Comparison of ENCODE assay signal across 14 mouse cellular contexts in genomic region chr7:25721776-25722175, GRCm38 (mm10). TPM values are rescaled to one million over a fixed set of nuclear protein-coding genes. Genes with fewer than 3 reads are reported as not detected.
DNase-seq lines count a peak whose midpoint lies in the region; ATAC-seq and TF ChIP-seq lines count a peak whose summit lies in the region.
"Not testable (repeated sequence)": the region's sequence is repeated elsewhere in the genome, so short reads cannot be mapped to it uniquely, and the experiment has no call there.
"Had no signal": no experiment of that assay in that cellular context is flagged by ENCODE, and none has a peak within 500 bp of the region (broad histone marks: within the 10 kb centered on the region; RNA-seq: fewer than 3 reads in every experiment).

No protein-coding gene starts in this region.

- not testable (repeated sequence) for TF ChIP-seq POLR2A in MEL (IDR thresholded peaks at IDR 0.05; ENCODE audit: control insufficient read depth in 1 of 2, insufficient read depth in 1 of 2, low read depth in 1 of 2, low read length in 2 of 2, poor library complexity in 1 of 2)

- ATAC-seq in heart, embryonic 11.5 days (replicated peaks; ENCODE audit: insufficient number of reproducible peaks, low FRiP score, low TSS enrichment); heart, embryonic 15.5 days (replicated peaks; ENCODE audit: insufficient number of reproducible peaks, insufficient read depth, low FRiP score, low read depth); liver, postnatal 0 days: not testable (repeated sequence)
- ATAC-seq in liver, embryonic 13.5 days (ENCODE audit: low read depth): peak; percentile 47

- H3K4me1 ChIP-seq in MEL (ENCODE audit: control insufficient read depth in 1 of 2, insufficient read depth in 2 of 2, low read length in 2 of 2): peaks cover 3 to 19% of the 10 kb centered on the region in 2 experiments; a peak in 3 of 4 replicates
- H3K4me1 ChIP-seq in heart, embryonic 11.5 days (ENCODE audit: control insufficient read depth, insufficient read depth, low read length): peaks cover 13% of the 10 kb centered on the region
- H3K4me1 ChIP-seq in heart, embryonic 15.5 days (replicated peaks): peaks cover 18% of the 10 kb centered on the region
- H3K4me1 ChIP-seq in liver, embryonic 13.5 days (replicated peaks): peaks cover 56% of the 10 kb centered on the region
- H3K4me1 ChIP-seq in liver, postnatal 0 days (ENCODE audit: insufficient read depth): peaks cover 14% of the 10 kb centered on the region

- not testable (repeated sequence) for H3K9ac ChIP-seq in MEL (ENCODE audit: control insufficient read depth, low read depth, low read length, poor library complexity, severe bottlenecking); heart, embryonic 11.5 days (ENCODE audit: low read depth, low read length); heart, embryonic 15.5 days; liver, postnatal 0 days (replicated peaks)
- H3K9ac ChIP-seq in liver, embryonic 13.5 days: peak overlapping the region; percentile 45

- H3K9me3 ChIP-seq in MEL (replicated peaks; ENCODE audit: insufficient read depth, low read length); heart, embryonic 11.5 days (replicated peaks; ENCODE audit: control insufficient read depth, low read length); heart, embryonic 15.5 days (replicated peaks); liver, embryonic 13.5 days (replicated peaks); liver, postnatal 0 days (ENCODE audit: low read length): not testable (repeated sequence)

- not testable (repeated sequence) for H3K27me3 ChIP-seq in MEL (ENCODE audit: control insufficient read depth in 1 of 2, insufficient read depth in 2 of 2, low read length in 2 of 2); heart, embryonic 11.5 days (ENCODE audit: control insufficient read depth, insufficient read depth, low read length); heart, embryonic 15.5 days; liver, embryonic 13.5 days; liver, postnatal 0 days (ENCODE audit: insufficient read depth, low read length)

- peak overlapping the region; percentile 40 for H3K27ac ChIP-seq in MEL (ENCODE audit: control insufficient read depth, low read depth, low read length)
- H3K27ac ChIP-seq in heart, embryonic 11.5 days (ENCODE audit: low read depth, low read length): peak overlapping the region; percentile 18; the same call in 1 of the 2 replicates
- peak overlapping the region; percentile 3; the same call in 1 of the 2 replicates for H3K27ac ChIP-seq in heart, embryonic 15.5 days
- H3K27ac ChIP-seq in liver, embryonic 13.5 days: peak overlapping the region; percentile 80
- peak overlapping the region; percentile 14; the same call in 1 of the 2 replicates for H3K27ac ChIP-seq in liver, postnatal 0 days (ENCODE audit: low read depth)

- not testable (repeated sequence) for TF ChIP-seq RAD21 in MEL (IDR thresholded peaks at IDR 0.05; ENCODE audit: low read depth, low read length)

- not testable (repeated sequence) for H3K79me2 ChIP-seq in MEL (ENCODE audit: control insufficient read depth, insufficient read depth, low read length, poor library complexity)

- not testable (repeated sequence) for TF ChIP-seq CTCF in MEL (IDR thresholded peaks at IDR 0.05 in 2 of 3, conservative IDR thresholded peaks at IDR 0.05 in 1 of 3; ENCODE audit: control insufficient read depth in 1 of 3, insufficient read depth in 1 of 3, low read depth in 2 of 3, low read length in 3 of 3, poor library complexity in 1 of 3, severe bottlenecking in 1 of 3); liver, postnatal 0 days (IDR thresholded peaks at IDR 0.05; ENCODE audit: low read depth)

- not testable (repeated sequence) for H3K4me2 ChIP-seq in heart, embryonic 11.5 days; heart, embryonic 15.5 days; liver, postnatal 0 days (ENCODE audit: low read depth, low read length)
- H3K4me2 ChIP-seq in liver, embryonic 13.5 days: peak overlapping the region; percentile 33

- TF ChIP-seq EP300 in MEL (IDR thresholded peaks at IDR 0.05; ENCODE audit: low read depth in 1 of 2, low read length in 2 of 2); liver, postnatal 0 days (IDR thresholded peaks at IDR 0.05; ENCODE audit: low read depth): not testable (repeated sequence)

- peak; percentile 75 for DNase-seq in MEL (ENCODE audit: low read depth, low spot score)
- DNase-seq in ZHBTc4 (ENCODE audit: low read depth, low spot score): peak; percentile 46
- peak; percentile 48 for DNase-seq in liver
- DNase-seq in liver, embryonic 13.5 days; liver, postnatal 0 days: not testable (repeated sequence)
- peak; percentile 42 for DNase-seq in testis, postnatal 10 days (ENCODE audit: low spot score)

- peaks cover 20 to 26% of the 10 kb centered on the region in 2 experiments for H3K36me3 ChIP-seq in MEL (ENCODE audit: control insufficient read depth in 1 of 2, insufficient read depth in 2 of 2, low read length in 2 of 2)
- H3K36me3 ChIP-seq in heart, embryonic 11.5 days (ENCODE audit: control insufficient read depth, insufficient read depth, low read length): peaks cover 44% of the 10 kb centered on the region
- peaks cover 56% of the 10 kb centered on the region for H3K36me3 ChIP-seq in heart, embryonic 15.5 days
- H3K36me3 ChIP-seq in liver, embryonic 13.5 days: peaks cover 70% of the 10 kb centered on the region
- peaks cover 60% of the 10 kb centered on the region for H3K36me3 ChIP-seq in liver, postnatal 0 days (replicated peaks; ENCODE audit: insufficient read depth, low read length)

- H3K4me3 ChIP-seq in MEL (ENCODE audit: control insufficient read depth in 1 of 2, insufficient read depth in 1 of 2, low read depth in 2 of 2, low read length in 2 of 2); heart, embryonic 11.5 days (ENCODE audit: low read depth, low read length); heart, embryonic 15.5 days; liver, embryonic 13.5 days (replicated peaks); liver, postnatal 0 days (ENCODE audit: low read depth, low read length): not testable (repeated sequence)

TF ChIP-seq in MEL, 35 proteins besides CTCF, POLR2A, EP300 and RAD21:
- 0 out of 2 replicates have a peak, but pooled peaks have one; percentile 22 for TF ChIP-seq GATA1 (IDR thresholded peaks at IDR 0.05; ENCODE audit: low read depth, low read length)

RNA-seq across cellular contexts. Expression of gene Ccdc97, which starts 2.9 kb away (rescaled TPM):
- 8.0 and 8.4 TPM in 2 replicates for total RNA-seq in MEL (2012; rRNA removed)
- 10 to 100 TPM in 1 of 2 experiments, not detected in 1; 39.7 TPM for polyA plus RNA-seq in MEL (2012; ENCODE audit: insufficient read depth in 1 of 2, insufficient read length in 2 of 2, low read depth in 1 of 2, low replicate concordance in 2 of 2, missing spikeins in 1 of 2)
- 25.5 and 25.6 TPM in 2 replicates for polyA plus RNA-seq in heart, embryonic 11.5 days (2014; fragmentation: Nextera tagmentation; extraction: Ambion mirVana)
- 17.6 and 23.5 TPM in 2 replicates for polyA plus RNA-seq in heart, embryonic 15.5 days (2015; fragmentation: Nextera tagmentation; extraction: Ambion mirVana)
- polyA plus RNA-seq in liver, embryonic 13.5 days (2015; fragmentation: Nextera tagmentation; extraction: Ambion mirVana): 8.8 and 10.7 TPM in 2 replicates
- polyA plus RNA-seq in liver, postnatal 0 days (2015; fragmentation: Nextera tagmentation; extraction: Ambion mirVana): 6.7 and 6.8 TPM in 2 replicates

RNA-seq across cellular contexts. Expression of gene Hnrnpul1, which starts 32.8 kb away (rescaled TPM):
- total RNA-seq in MEL (2012; rRNA removed): 56.1 and 57.2 TPM in 2 replicates
- polyA plus RNA-seq in MEL (2012; ENCODE audit: insufficient read depth in 1 of 2, insufficient read length in 2 of 2, low read depth in 1 of 2, low replicate concordance in 2 of 2, missing spikeins in 1 of 2): 100 to 1,000 TPM; 181 to 215 TPM
- 47.7 and 53.3 TPM in 2 replicates for polyA plus RNA-seq in heart, embryonic 11.5 days (2014; fragmentation: Nextera tagmentation; extraction: Ambion mirVana)
- polyA plus RNA-seq in heart, embryonic 15.5 days (2015; fragmentation: Nextera tagmentation; extraction: Ambion mirVana): 35.4 and 39.9 TPM in 2 replicates
- 31.4 and 36.3 TPM in 2 replicates for polyA plus RNA-seq in liver, embryonic 13.5 days (2015; fragmentation: Nextera tagmentation; extraction: Ambion mirVana)
- 21.4 and 22.6 TPM in 2 replicates for polyA plus RNA-seq in liver, postnatal 0 days (2015; fragmentation: Nextera tagmentation; extraction: Ambion mirVana)

RNA-seq across cellular contexts. Expression of gene Tgfb1, which starts 35.0 kb away (rescaled TPM):
- total RNA-seq in MEL (2012; rRNA removed): 108 and 121 TPM in 2 replicates
- polyA plus RNA-seq in MEL (2012; ENCODE audit: insufficient read depth in 1 of 2, insufficient read length in 2 of 2, low read depth in 1 of 2, low replicate concordance in 2 of 2, missing spikeins in 1 of 2): 100 to 1,000 TPM; 164 to 489 TPM
- 3.5 and 3.6 TPM in 2 replicates for polyA plus RNA-seq in heart, embryonic 11.5 days (2014; fragmentation: Nextera tagmentation; extraction: Ambion mirVana)
- polyA plus RNA-seq in heart, embryonic 15.5 days (2015; fragmentation: Nextera tagmentation; extraction: Ambion mirVana): 3.2 and 4.6 TPM in 2 replicates
- 6.1 and 6.9 TPM in 2 replicates for polyA plus RNA-seq in liver, embryonic 13.5 days (2015; fragmentation: Nextera tagmentation; extraction: Ambion mirVana)
- 5.1 and 6.1 TPM in 2 replicates for polyA plus RNA-seq in liver, postnatal 0 days (2015; fragmentation: Nextera tagmentation; extraction: Ambion mirVana)

RNA-seq across cellular contexts. Expression of gene B9d2, which starts 41.2 kb away (rescaled TPM):
- total RNA-seq in MEL (2012; rRNA removed): 70.4 TPM in 2 replicates
- 100 to 1,000 TPM in 1 of 2 experiments, not detected in 1; 108 TPM for polyA plus RNA-seq in MEL (2012; ENCODE audit: insufficient read depth in 1 of 2, insufficient read length in 2 of 2, low read depth in 1 of 2, low replicate concordance in 2 of 2, missing spikeins in 1 of 2)
- polyA plus RNA-seq in heart, embryonic 11.5 days (2014; fragmentation: Nextera tagmentation; extraction: Ambion mirVana): 28.0 and 29.5 TPM in 2 replicates
- polyA plus RNA-seq in heart, embryonic 15.5 days (2015; fragmentation: Nextera tagmentation; extraction: Ambion mirVana): 24.5 and 30.9 TPM in 2 replicates
- polyA plus RNA-seq in liver, embryonic 13.5 days (2015; fragmentation: Nextera tagmentation; extraction: Ambion mirVana): 21.8 and 25.1 TPM in 2 replicates
- polyA plus RNA-seq in liver, postnatal 0 days (2015; fragmentation: Nextera tagmentation; extraction: Ambion mirVana): 15.0 and 16.0 TPM in 2 replicates

RNA-seq across cellular contexts. Expression of gene Tmem91, which starts 46.8 kb away (rescaled TPM):
- total RNA-seq in MEL (2012; rRNA removed): 0.59 and 0.89 TPM in 2 replicates
- 1 to 10 TPM in 1 of 2 experiments, not detected in 1; 3.3 TPM for polyA plus RNA-seq in MEL (2012; ENCODE audit: insufficient read depth in 1 of 2, insufficient read length in 2 of 2, low read depth in 1 of 2, low replicate concordance in 2 of 2, missing spikeins in 1 of 2)
- polyA plus RNA-seq in heart, embryonic 11.5 days (2014; fragmentation: Nextera tagmentation; extraction: Ambion mirVana): 1.2 and 2.0 TPM in 2 replicates
- 1.8 and 2.2 TPM in 2 replicates for polyA plus RNA-seq in heart, embryonic 15.5 days (2015; fragmentation: Nextera tagmentation; extraction: Ambion mirVana)
- polyA plus RNA-seq in liver, embryonic 13.5 days (2015; fragmentation: Nextera tagmentation; extraction: Ambion mirVana): 1.0 and 1.1 TPM in 2 replicates
- polyA plus RNA-seq in liver, postnatal 0 days (2015; fragmentation: Nextera tagmentation; extraction: Ambion mirVana): 0.58 and 0.76 TPM in 2 replicates
- total RNA-seq: adrenal gland, postnatal 25 days; gastrocnemius, adult 2 months; gastrocnemius, postnatal 4 days; heart, adult 8-10 months; heart, postnatal 10 days; heart, postnatal 36 days had no signal

Comparison
In these comparisons a context has a peak if more than half of its experiments do, and no peak if none do; other contexts are left out.
1. H3K27ac ChIP-seq: peak in every context shown above with its lines; median percentile 80 in liver, embryonic 13.5 days; 40 in MEL; 18 in heart, embryonic 11.5 days; 14 in liver, postnatal 0 days; 3 in heart, embryonic 15.5 days.
2. RNA of gene Tgfb1, which starts 35.0 kb away (polyA plus RNA-seq): 164 to 489 TPM in MEL; 6.1 to 6.9 TPM in liver, embryonic 13.5 days, 5.1 to 6.1 TPM in liver, postnatal 0 days, 3.5 to 3.6 TPM in heart, embryonic 11.5 days and 3.2 to 4.6 TPM in heart, embryonic 15.5 days; every median in the first group is over 10 times any median in the second.